Mouse (Mus musculus): ENCODE results near the gene Ifne.

The Ifne gene

DNA sequence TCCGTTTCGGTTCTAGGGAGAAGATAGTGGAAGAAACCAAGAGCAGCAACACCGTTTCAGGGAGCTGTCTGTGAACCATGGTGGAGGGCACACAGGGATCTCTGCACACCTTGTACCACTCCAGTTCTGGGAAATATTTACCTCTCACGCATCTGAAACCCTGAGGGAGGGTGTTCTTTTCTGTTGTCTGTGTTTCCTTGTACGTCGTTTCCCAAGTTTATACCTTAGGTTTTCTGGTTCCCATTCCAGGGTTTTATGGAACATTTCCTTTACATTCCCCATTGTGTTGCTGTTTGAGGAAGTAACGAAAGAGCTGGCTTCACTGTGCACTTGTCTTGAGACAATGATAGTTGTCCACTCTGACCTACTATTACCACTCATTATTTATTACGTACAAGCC lies at the start of gene Ifne:
TSS of gene Ifne (minus strand) at position 101 of the 400 bp plus-strand sequence.
- DNase-seq (ENCODE audit: low spot score in 2 of 2), result no peak

- DNase-seq (ENCODE audit: low spot score in 2 of 2), result no peak
These were observed 48.5 kb upstream of the Ifne start for GRCm38 (mm10) chr4:88928341-88929102.

DNA sequence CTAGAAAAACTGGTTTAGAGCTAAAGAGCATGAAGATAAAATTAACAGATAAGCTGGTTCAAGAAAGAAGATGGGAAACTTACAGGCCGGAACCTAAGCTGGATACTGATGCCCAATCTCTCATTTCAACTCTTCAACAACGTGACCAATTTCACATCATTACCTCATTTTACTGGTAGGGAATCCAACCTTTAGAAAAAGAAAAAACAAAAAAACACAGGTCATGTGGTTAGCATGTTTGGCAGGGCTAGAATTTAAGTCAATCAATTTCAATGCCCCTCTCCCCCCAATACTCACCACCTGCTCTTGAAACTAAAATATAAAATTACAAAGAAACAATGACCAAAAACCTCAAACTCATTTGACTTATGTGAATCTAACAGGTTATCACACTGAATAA lies 47.8 kb upstream of the Ifne start:
- DNase-seq (ENCODE audit: low spot score in 2 of 2), result no peak

DNA sequence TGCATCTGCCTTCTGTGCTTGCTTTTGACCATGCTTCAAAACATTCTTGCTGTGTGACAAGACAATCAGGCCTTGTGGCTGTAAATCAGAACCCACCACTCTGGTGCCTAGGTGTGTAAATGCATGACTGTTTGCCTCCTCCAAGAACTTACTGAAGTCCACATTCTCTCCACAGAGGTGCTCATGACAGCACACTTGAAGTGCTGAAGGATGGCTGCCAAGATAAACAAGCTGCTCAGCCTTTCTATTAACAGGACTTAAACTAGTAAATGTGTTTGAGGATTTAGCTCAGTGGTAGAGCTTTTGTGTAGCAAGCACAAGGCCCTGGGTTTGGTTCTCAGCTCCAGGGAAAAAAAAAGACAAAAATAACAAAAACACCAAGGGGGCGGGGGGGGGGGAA lies 46.6 kb upstream of the Ifne start:
- DNase-seq (ENCODE audit: low spot score in 2 of 2), result no peak

- no peak for DNase-seq (ENCODE audit: low spot score in 2 of 2)
These were observed 46.1 kb upstream of the Ifne start for GRCm38 (mm10) chr4:88926082-88926481.

- no peak for DNase-seq (ENCODE audit: low spot score in 2 of 2)
These were observed 45.5 kb upstream of the Ifne start for GRCm38 (mm10) chr4:88925456-88925855.

DNA sequence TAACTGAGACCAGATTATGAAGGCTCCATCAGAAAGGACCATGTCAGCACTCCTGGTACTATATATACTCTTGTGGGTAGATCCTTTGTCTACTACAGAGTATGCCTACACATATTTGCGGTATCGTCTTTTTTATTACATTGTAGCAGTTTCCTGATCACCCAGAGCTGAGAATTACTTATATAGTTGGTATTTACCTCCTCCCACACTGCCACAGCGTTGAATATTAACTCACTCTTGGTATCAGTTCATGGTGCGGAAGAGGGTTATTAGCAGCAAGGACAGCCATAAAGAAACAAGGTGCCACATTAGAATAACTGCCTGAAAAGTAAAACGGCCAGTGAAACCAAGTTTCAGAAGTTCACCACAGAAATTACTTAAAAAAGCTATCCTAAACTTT lies 41.3 kb upstream of the Ifne start:
- DNase-seq (ENCODE audit: low spot score in 2 of 2), result no peak

DNA sequence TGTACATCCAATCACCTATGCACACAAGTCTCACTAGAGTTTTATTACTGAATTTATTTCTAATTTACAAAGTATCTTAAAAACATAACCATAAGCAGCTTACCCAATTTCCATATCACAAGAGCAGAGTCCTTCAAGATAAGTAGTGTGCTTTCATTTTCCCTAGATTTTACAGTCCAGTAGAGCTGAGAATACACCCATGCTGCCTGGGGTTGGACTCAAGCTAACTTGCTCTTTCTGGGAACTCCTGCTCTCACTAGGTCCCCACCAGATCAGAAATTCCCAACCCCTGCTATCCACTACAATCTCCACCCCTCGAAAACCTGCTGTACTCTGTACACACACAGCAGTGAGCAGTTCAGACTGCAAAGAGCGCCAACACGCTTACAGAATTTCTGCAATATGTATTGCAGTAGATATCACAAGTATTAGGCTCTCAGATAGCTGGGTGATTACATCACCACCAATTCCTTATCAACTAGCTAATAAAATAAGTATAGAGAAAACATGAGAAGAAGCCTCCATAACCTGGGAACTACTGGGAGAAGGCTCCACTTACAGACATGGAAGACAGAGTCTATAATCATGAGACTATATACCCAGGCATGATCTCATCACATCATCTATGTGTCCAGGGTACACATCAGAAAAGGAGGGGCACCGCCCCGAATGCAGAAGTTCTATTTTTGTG lies 37.9 kb upstream of the Ifne start:
- no peak for DNase-seq (ENCODE audit: low spot score in 2 of 2)

DNA sequence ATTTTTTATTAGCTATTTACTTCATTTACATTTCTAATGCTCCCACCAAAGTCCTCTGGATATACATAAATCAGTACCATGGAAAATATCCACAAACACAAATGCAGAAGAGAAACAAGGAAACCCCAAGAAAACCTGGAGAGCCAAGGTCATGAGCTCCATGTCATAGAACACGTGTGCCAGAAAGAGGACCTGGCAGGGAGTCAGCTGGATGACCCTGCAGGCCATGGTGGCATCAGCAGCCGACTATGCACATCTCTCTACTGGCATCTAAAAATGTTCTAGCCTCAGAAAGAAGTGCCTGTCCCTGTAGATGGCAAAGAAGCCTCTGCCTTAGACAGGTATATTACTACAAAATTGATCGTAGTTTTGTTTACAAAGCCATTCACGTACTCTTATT lies 36.3 kb upstream of the Ifne start:
- no peak for DNase-seq (ENCODE audit: low spot score in 2 of 2)

DNA sequence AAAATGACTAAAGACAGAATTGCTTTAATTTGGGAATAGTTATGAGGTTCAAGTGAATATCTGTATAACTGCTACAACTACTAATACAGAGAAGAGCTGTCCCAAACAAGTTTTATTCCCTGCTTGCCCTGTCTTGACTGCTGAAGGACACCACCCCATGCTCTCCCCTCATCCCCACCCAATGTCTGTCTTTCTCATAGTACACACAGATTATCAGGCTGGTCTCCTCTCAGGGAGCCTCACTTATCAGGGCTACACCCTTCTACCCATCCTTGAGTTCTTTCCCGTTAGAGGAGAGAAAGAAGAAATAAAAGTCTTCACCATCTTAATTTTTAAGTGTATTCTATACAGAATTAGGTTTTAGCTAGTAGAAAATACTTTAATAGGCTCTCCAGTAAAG lies 34.0 kb upstream of the Ifne start:
- no peak for DNase-seq (ENCODE audit: low spot score in 2 of 2)

- no peak for DNase-seq (ENCODE audit: low spot score in 2 of 2)
These were observed 32.9 kb upstream of the Ifne start for GRCm38 (mm10) chr4:88912882-88913281.

DNA sequence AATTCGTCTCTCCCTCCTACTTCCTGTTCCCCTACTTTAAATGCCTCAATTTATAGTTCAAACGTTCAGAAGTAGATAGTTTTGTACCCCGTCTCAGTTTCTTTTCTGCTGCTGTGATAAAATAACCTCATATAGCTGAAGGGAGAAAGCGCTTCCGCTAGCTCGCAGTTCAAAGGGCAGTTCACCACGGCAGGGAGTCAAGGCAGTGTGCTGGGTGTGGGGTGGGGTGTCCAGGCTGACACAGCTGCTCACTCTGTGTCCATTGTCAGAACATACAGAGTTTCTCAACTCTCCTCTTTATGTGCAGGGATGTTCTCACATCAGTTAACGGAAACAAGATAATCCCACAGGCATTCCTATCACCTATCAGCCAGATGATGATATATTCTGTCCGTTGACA lies 32.2 kb upstream of the Ifne start:
- DNase-seq (ENCODE audit: low spot score in 2 of 2), result no peak

GRCm38 (mm10) chr4:88909600-88910534 lies 29.9 kb upstream of the Ifne start:
- no peak for DNase-seq (ENCODE audit: low spot score in 2 of 2)

- DNase-seq (ENCODE audit: low spot score in 2 of 2), result no peak
These were observed 13.3 kb upstream of the Ifne start for GRCm38 (mm10) chr4:88893201-88893754.

- no peak for DNase-seq (ENCODE audit: low spot score in 2 of 2)
These were observed 8.2 kb upstream of the Ifne start for GRCm38 (mm10) chr4:88888236-88888635.

DNA sequence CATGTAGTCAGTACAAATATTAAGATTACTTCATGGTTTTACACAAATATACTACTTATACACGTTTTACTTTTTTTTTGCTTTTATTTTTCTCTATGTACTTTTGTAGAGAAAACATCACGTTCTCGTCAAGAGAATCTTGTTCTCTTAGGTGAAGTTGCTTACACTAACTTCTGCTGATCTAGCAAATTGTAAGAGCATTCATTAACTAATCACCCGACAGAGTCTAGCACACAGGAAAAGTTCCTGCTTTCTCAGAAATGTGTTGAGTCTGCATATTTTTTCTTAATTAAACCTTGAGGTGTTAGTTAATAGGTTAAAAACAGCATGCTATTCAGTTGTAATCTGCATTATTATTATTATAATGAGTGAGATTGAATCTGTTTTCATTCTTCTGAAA lies 1.2 kb downstream of the Ifne start:
- DNase-seq (ENCODE audit: low spot score in 2 of 2), result no peak

GRCm38 (mm10) chr4:88878246-88878645 lies 1.8 kb downstream of the Ifne start:
- DNase-seq (ENCODE audit: low spot score in 2 of 2), result no peak

- no peak for DNase-seq (ENCODE audit: low spot score in 2 of 2)
These were observed 3.5 kb downstream of the Ifne start for GRCm38 (mm10) chr4:88876520-88876919.

GRCm38 (mm10) chr4:88875435-88876095 lies 4.4 kb downstream of the Ifne start:
- DNase-seq (ENCODE audit: low spot score in 2 of 2), result no peak

GRCm38 (mm10) chr4:88872691-88873090 lies 7.3 kb downstream of the Ifne start:
- DNase-seq (ENCODE audit: low spot score in 2 of 2), result peak in 1 of 2 experiments; percentile 21
